ENCODE assay signal across 8 mouse cellular contexts in genomic region chr11:97703039-97703826, GRCm38 (mm10). TPM values are rescaled to one million over a fixed set of nuclear protein-coding genes. Genes with fewer than 3 reads are reported as not detected.
DNase-seq lines count a peak whose midpoint lies in the region; ATAC-seq and TF ChIP-seq lines count a peak whose summit lies in the region.

Gene Psmb3, plus strand, starts transcription at chr11:97703399.

- H3K27ac ChIP-seq in gastrocnemius, adult 2 months: peak within 1 kb of the TSS; percentile 93
- peak within 1 kb of the TSS; percentile 90 for H3K27ac ChIP-seq in hindbrain, postnatal 0 days
- peak within 1 kb of the TSS; percentile 85 for H3K27ac ChIP-seq in left cerebral cortex, adult 2 months

- peak within 1 kb of the TSS; percentile 88 for H3K4me2 ChIP-seq in hindbrain, postnatal 0 days (ENCODE audit: low read depth, low read length)

- H3K9me3 ChIP-seq in hindbrain, postnatal 0 days (ENCODE audit: low read length): no peaks in the 10 kb centered on the region

- TF ChIP-seq CTCF in gastrocnemius, adult 2 months (IDR thresholded peaks at IDR 0.05): no peak
- no peak for TF ChIP-seq CTCF in hindbrain, postnatal 0 days (IDR thresholded peaks at IDR 0.05; ENCODE audit: low read depth)
- TF ChIP-seq CTCF in left cerebral cortex, adult 2 months (IDR thresholded peaks at IDR 0.05): no peak

- H3K4me3 ChIP-seq in gastrocnemius, adult 2 months: peak within 1 kb of the TSS; percentile 76
- peak within 1 kb of the TSS; percentile 81 for H3K4me3 ChIP-seq in hindbrain, postnatal 0 days (ENCODE audit: low read length)
- peak within 1 kb of the TSS; percentile 84 for H3K4me3 ChIP-seq in left cerebral cortex, adult 2 months

- peak within 1 kb of the TSS; percentile 82 for H3K9ac ChIP-seq in hindbrain, postnatal 0 days (replicated peaks; ENCODE audit: low read length)

- intact Hi-C loops in gastrocnemius, adult 2 months (cut with DNase I): loop anchor here (2.0 kb wide), 1 partner anchor 42 kb away; the partner anchor contains the start of gene Pip4k2b
- intact Hi-C loops in left cerebral cortex, adult 2 months (cut with DNase I): loop anchor here (2.0 to 5.0 kb wide), 2 partner anchors 42 to 179 kb away; partner anchors contain the start of genes Fbxo47 and Pip4k2b

- peaks cover 20% of the 10 kb centered on the region for H3K36me3 ChIP-seq in hindbrain, postnatal 0 days (ENCODE audit: insufficient read depth, low read length)

- H3K4me1 ChIP-seq in hindbrain, postnatal 0 days (ENCODE audit: insufficient read depth, low read length): peaks cover 20% of the 10 kb centered on the region

- DNase-seq in ZHBTc4 (ENCODE audit: low read depth, low spot score): peak; percentile 100
- peak; percentile 97 for DNase-seq in gastrocnemius, adult 2 months
- peak; percentile 100 for DNase-seq in hindbrain, postnatal 0 days (ENCODE audit: low spot score)
- peak; percentile 98 to 99 for DNase-seq in left cerebral cortex, adult 2 months (ENCODE audit: extremely low spot score in 1 of 2, low spot score in 2 of 2)
- peak; percentile 100 for DNase-seq in right cerebral cortex, adult 2 months (ENCODE audit: low spot score in 2 of 2)
- DNase-seq in urinary bladder, postnatal 14 days (ENCODE audit: low spot score): peak; percentile 100

- H3K27me3 ChIP-seq in hindbrain, postnatal 0 days (ENCODE audit: insufficient read depth, low read length): no peaks in the 10 kb centered on the region

- peak; percentile 83 for ATAC-seq in common myeloid progenitor, adult 5-6 weeks (replicated peaks; ENCODE audit: low read depth, poor library complexity, severe bottlenecking)
- ATAC-seq in hindbrain, postnatal 0 days: peak; percentile 90
- peak; percentile 80 for ATAC-seq in megakaryocyte, adult 5-6 weeks (ENCODE audit: poor library complexity, severe bottlenecking)

- WGBS in hindbrain, postnatal 0 days: under 1% methylated on average over 35 of the region's 35 CpGs

RNA-seq across cellular contexts. Expression of gene Psmb3, which starts in this region (rescaled TPM):
- 109 and 147 TPM in 2 replicates for total RNA-seq in common myeloid progenitor, adult 5-6 weeks (2017)
- total RNA-seq in gastrocnemius, adult 2 months (2021): 100 to 1,000 TPM; 141 to 159 TPM
- total RNA-seq in hindbrain, postnatal 0 days (2014; rRNA removed): 453 and 498 TPM in 2 replicates
- 499 and 523 TPM in 2 replicates for polyA plus RNA-seq in hindbrain, postnatal 0 days (2015; fragmentation: Nextera tagmentation; extraction: Ambion mirVana)
- 100 to 1,000 TPM; 113 to 123 TPM for total RNA-seq in left cerebral cortex, adult 2 months (2021)
- total RNA-seq in megakaryocyte, adult 5-6 weeks (2015): 81.0 and 111 TPM in 2 replicates
- total RNA-seq in megakaryocyte, adult 5-6 weeks (2017): 137 and 179 TPM in 2 replicates

Comparison
In these comparisons a context has a peak if more than half of its experiments do, and no peak if none do; other contexts are left out.
1. Peak in every context shown above with its lines: DNase-seq, ATAC-seq, H3K4me3 ChIP-seq and H3K27ac ChIP-seq.